Mouse (Mus musculus) hematopoietic stem cell, adult 5-6 weeks (primary cell): ENCODE measurements around the gene Gm5039. TPM values are rescaled to one million over a fixed set of nuclear protein-coding genes. Genes with fewer than 3 reads are reported as not detected.
"Not testable (repeated sequence)": the region's sequence is repeated elsewhere in the genome, so short reads cannot be mapped to it uniquely, and the experiment has no call there.

ENCODE experiments used
- ATAC-seq, 2 experiments: fragments of 125-278 bp in 1 of 2; replicated peaks in 1 of 2; 2 replicates each; pipeline ENCODE4 v1.8.0; 2016 to 2017; ENCODE audit warnings: inconsistent platforms in 2 of 2, mild to moderate bottlenecking in 2 of 2, moderate number of reproducible peaks in 2 of 2, low read depth in 1 of 2, moderate TSS enrichment in 1 of 2; ENCODE audit not compliant: low FRiP score in 2 of 2, poor library complexity in 2 of 2, severe bottlenecking in 2 of 2, insufficient read depth in 1 of 2, low TSS enrichment in 1 of 2
- total RNA-seq: library from RNA; stranded (forward); fragments of 172-1452, 232-1000 nt; gene quantifications from 2 replicates; pipeline ENCODE4 v1.2.3, GENCODE M21; 2017

Gm5039 gene
- not detected in 2 replicates for total RNA-seq

GRCm38 (mm10) chr12:88323926-88324325, at the start of gene Gm5039:
TSS of gene Gm5039 (minus strand) at chr12:88324026.
- not testable (repeated sequence) for ATAC-seq

- no peak for ATAC-seq
Measured at GRCm38 (mm10) chr12:88372018-88372417, 48.2 kb upstream of the Gm5039 start.

- ATAC-seq = not testable (repeated sequence)
Measured at GRCm38 (mm10) chr12:88370321-88370720, 46.5 kb upstream of the Gm5039 start.

- ATAC-seq = not testable (repeated sequence)
Measured at GRCm38 (mm10) chr12:88369690-88370089, 45.9 kb upstream of the Gm5039 start.

- no peak for ATAC-seq
Measured at GRCm38 (mm10) chr12:88368618-88369017, 44.8 kb upstream of the Gm5039 start.

GRCm38 (mm10) chr12:88367673-88368072, 43.8 kb upstream of the Gm5039 start:
- peak; percentile 5 to 34; a peak in 1 of 4 replicates for ATAC-seq

GRCm38 (mm10) chr12:88361120-88361445, 37.3 kb upstream of the Gm5039 start:
- ATAC-seq = peak; percentile 28 to 34; a peak in 1 of 4 replicates

- ATAC-seq = peak; percentile 97
Measured at GRCm38 (mm10) chr12:88360441-88361119, 36.8 kb upstream of the Gm5039 start, which contains the start of gene Adck1. TSS of gene Adck1 (plus strand) at chr12:88360554.

GRCm38 (mm10) chr12:88354182-88354702, 30.4 kb upstream of the Gm5039 start:
- no peak for ATAC-seq

GRCm38 (mm10) chr12:88341286-88341685, 17.5 kb upstream of the Gm5039 start:
- not testable (repeated sequence) for ATAC-seq

GRCm38 (mm10) chr12:88336662-88337413, 13.0 kb upstream of the Gm5039 start:
- peak; percentile 45 to 59; a peak in 3 of 4 replicates for ATAC-seq

- ATAC-seq = no peak
Measured at GRCm38 (mm10) chr12:88314556-88314955, 9.3 kb downstream of the Gm5039 start.

- ATAC-seq = not testable (repeated sequence)
Measured at GRCm38 (mm10) chr12:88297171-88297570, 26.7 kb downstream of the Gm5039 start.

- ATAC-seq = not testable (repeated sequence)
Measured at GRCm38 (mm10) chr12:88293082-88293481, 30.7 kb downstream of the Gm5039 start.

- peak in 1 of 2 experiments; percentile 14; a peak in 1 of 4 replicates for ATAC-seq
Measured at GRCm38 (mm10) chr12:88285224-88285623, 38.6 kb downstream of the Gm5039 start.

GRCm38 (mm10) chr12:88274400-88274799, 49.4 kb downstream of the Gm5039 start, which contains the start of gene Gm5662:
TSS of gene Gm5662 (minus strand) at chr12:88274500.
- not testable (repeated sequence) for ATAC-seq
